Mouse (Mus musculus): ENCODE results near the gene Pdzk1ip1.

The Pdzk1ip1 gene

DNA sequence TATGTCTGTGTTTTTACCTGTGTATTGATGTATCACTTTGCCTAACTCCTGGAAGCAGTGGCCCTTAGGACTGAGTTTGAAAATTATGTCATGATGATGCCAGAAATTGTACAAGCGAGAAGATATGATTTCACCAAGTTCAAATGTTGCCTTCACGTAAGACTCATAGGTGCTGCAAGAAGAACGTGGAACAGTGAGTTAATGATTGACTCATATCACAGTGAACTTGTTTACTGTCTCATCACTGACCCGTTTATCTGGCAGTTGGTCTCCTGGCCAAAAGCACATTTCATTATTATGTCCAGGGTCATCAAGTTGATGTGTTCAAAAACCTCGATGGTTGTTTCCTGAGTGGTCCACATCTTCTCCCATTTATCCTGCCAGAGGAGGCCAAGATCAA, 33.1 kb downstream of the Pdzk1ip1 start:
- DNase-seq (ENCODE audit: low spot score in 2 of 2) = no peak

- no peak for DNase-seq (ENCODE audit: low spot score in 2 of 2)
These were observed 35.0 kb downstream of the Pdzk1ip1 start for GRCm38 (mm10) chr4:115123507-115123906.

DNA sequence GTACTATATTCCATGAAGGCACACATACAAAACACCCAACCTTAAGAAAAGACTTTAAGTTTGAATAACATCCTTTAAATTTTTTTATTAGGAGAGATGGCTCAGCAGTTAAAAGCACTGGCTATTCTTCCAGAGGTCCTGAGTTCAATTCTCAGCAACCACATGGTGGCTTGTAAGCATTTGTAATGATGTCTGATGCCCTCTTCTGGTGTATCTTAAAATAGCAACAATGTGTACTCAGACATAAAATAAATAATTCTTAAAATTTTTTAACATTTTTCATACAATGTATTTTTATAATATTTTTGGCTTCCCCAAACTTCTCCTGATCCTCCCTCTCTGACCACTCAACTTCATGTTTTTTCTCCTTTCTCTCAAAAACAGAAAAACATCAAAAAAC, 36.2 kb downstream of the Pdzk1ip1 start:
- DNase-seq (ENCODE audit: low spot score in 2 of 2) = no peak

DNA sequence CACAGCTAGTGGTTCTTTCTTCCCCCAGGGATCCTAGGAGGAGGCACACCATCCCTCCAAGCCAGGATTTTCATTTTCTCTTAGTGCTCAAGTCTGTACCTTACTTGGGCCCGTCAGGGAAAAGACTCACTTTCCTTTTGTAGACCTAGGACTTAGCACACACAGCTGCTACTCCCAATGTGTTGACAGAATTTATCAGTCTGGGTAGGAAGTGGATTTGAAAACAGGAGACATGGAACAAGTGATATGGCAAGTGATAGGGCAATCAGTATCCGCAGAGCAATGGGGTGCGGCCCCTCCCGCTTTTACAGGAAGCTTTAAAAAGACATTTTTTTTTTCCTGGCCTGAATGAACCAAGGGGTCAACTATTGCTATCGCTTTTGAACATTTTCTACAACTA, 44.6 kb downstream of the Pdzk1ip1 start:
- DNase-seq (ENCODE audit: low spot score in 2 of 2) = peak in 1 of 2 experiments; percentile 16

GRCm38 (mm10) chr4:115133621-115134295, 45.2 kb downstream of the Pdzk1ip1 start, which contains the start of gene Cyp4x1:
Gene Cyp4x1 (minus strand): TSS chr4:115134281.
- peak; percentile 65 to 70 for DNase-seq (ENCODE audit: low spot score in 2 of 2)

DNA sequence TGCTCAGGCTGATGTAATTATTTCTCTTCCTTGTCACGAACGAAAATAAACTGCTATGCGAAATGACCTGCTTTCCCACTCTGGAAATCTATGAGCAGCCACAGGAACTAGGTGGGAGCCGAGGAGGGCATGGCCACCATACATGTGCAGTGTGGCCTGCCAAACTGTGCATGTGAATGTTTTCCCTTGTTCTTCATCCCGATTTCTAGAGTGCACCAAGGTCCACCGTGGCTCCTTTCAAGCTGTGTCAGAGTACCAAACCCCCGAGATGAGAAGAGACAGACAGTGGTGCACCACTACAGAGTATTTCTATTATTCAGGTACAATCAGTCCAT, 45.8 kb downstream of the Pdzk1ip1 start:
- DNase-seq (ENCODE audit: low spot score in 2 of 2) = peak in 1 of 2 experiments; percentile 10
